Comparison of ENCODE assay signal across 8 mouse cellular contexts in the genomic region with DNA sequence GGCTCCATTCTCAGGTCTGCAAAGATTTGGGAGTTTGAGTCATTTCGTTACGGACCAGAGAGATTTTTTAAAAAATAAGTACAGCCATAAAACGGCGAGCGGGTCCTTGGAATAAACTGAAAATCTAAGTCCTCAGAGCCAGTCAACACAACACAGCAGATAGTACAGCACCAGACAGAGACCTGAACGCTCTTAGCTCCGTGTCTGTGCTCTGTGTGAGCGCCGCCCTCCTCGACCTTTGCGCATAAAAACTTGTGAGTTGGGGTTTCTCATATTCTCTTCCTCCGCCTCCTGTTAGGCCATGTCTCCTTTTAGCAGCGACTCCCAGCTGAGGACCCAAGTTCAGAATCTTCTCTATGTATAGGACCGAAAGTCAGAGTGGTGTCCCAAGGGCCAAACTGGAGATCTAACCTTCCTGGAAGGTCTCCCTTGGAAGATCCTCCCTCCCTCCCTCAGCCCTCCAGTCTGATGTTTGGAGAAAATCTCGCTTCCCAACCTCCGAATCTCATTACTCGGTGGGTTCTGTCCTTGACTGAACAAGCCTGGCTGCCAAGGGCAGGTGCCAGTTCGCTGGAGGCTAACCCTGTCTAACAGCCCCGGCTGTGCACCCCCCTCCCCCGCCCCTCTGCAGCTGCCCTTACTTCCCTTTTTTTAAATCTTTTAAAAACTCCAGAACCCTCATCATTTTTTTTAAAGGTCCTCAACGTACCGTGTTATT.
DNase-seq lines count a peak whose midpoint lies in the region; ATAC-seq and TF ChIP-seq lines count a peak whose summit lies in the region.

No protein-coding gene starts in this region.

- H3K36me3 ChIP-seq in heart, adult 2 months (ENCODE audit: control insufficient read depth, insufficient read depth, low read length): no peaks in the 10 kb centered on the region
- no peaks in the 10 kb centered on the region for H3K36me3 ChIP-seq in megakaryocyte, embryonic 14.5 days (replicated peaks; ENCODE audit: low read length)

- no peaks in the 10 kb centered on the region; the same call in 1 of the 2 replicates for H3K4me1 ChIP-seq in heart, adult 2 months (ENCODE audit: control insufficient read depth, insufficient read depth, low read length)
- peaks cover 19% of the 10 kb centered on the region for H3K4me1 ChIP-seq in megakaryocyte, embryonic 14.5 days

- H3K9ac ChIP-seq in heart, adult 2 months (ENCODE audit: low read depth, low read length): no peak overlapping the region

- TF ChIP-seq EP300 in heart, adult 2 months (IDR thresholded peaks at IDR 0.05; ENCODE audit: insufficient read depth, low read depth, low read length): no peak

- no peak overlapping the region for H3K27ac ChIP-seq in heart, adult 2 months

- intact Hi-C loops in heart, adult 2 months (cut with DNase I): loop anchor here (5.0 to 10.0 kb wide), 2 partner anchors 1259 to 1727 kb away; no protein-coding TSS in a partner anchor
- intact Hi-C loops in heart, postnatal 25 days (cut with DNase I): loop anchor here (10.0 kb wide), 1 partner anchor 1727 kb away; no protein-coding TSS in a partner anchor

- no peak for TF ChIP-seq POLR2A in heart, adult 2 months (IDR thresholded peaks at IDR 0.05; ENCODE audit: insufficient read depth, low read depth, low read length)

- H3K79me2 ChIP-seq in heart, adult 2 months (replicated peaks; ENCODE audit: control insufficient read depth, insufficient read depth, low read length): no peaks in the 10 kb centered on the region

- no peaks in the 10 kb centered on the region for H3K9me3 ChIP-seq in megakaryocyte, embryonic 14.5 days

- H3K27me3 ChIP-seq in heart, adult 2 months (ENCODE audit: control insufficient read depth, insufficient read depth, low read length): peaks cover 6% of the 10 kb centered on the region
- peaks cover 49% of the 10 kb centered on the region for H3K27me3 ChIP-seq in megakaryocyte, embryonic 14.5 days (replicated peaks)

- TF ChIP-seq CTCF in heart, adult 2 months (IDR thresholded peaks at IDR 0.05): no peak

- peak; percentile 64 for ATAC-seq in granulocyte monocyte progenitor cell, adult 5-6 weeks (replicated peaks; ENCODE audit: poor library complexity, severe bottlenecking)

- H3K4me3 ChIP-seq in heart, adult 2 months: peak overlapping the region; percentile 33; the same call in 1 of the 2 replicates
- H3K4me3 ChIP-seq in megakaryocyte, embryonic 14.5 days (replicated peaks): peak overlapping the region; percentile 87

- 4% methylated on average over 22 of the region's 22 CpGs for WGBS in heart, adult 2 months

- DNase-seq in heart, adult 2 months: no peak
- DNase-seq in heart, postnatal 25 days (ENCODE audit: low spot score): no peak
- peak; percentile 49 for DNase-seq in MEL-GATA-1-ER (ENCODE audit: extremely low read depth, low read depth)
- DNase-seq in cerebellum, adult 9-10 months: no peak
- no peak for DNase-seq in left cerebral cortex, adult 8-10 months (ENCODE audit: low spot score in 2 of 2)
- no peak for DNase-seq in spleen, postnatal 14 days (ENCODE audit: low spot score in 2 of 2)
